Mouse (Mus musculus) forebrain, embryonic 11.5 days (tissue): ENCODE data around the gene Notum. TPM values are rescaled to one million over a fixed set of nuclear protein-coding genes. Genes with fewer than 3 reads are reported as not detected.

ENCODE experiments used
- ATAC-seq: fragments of 200-750 bp; cut with Nextera tagmentation; replicated peaks from 2 replicates; pipeline ENCODE4 v1.8.0; 2017; ENCODE audit warnings: moderate TSS enrichment; ENCODE audit not compliant: low FRiP score
- DNase-seq: peaks from one replicate; pipeline ENCODE4 v3.0.0-alpha.2; 2017; ENCODE audit warnings: low spot score
- H3K27ac ChIP-seq: fragments of 300-500 bp; sonication (generic); 2 replicates; pipeline ENCODE4 v1.5.1; 2014; ENCODE audit warnings: low read depth, low read length
- H3K27me3 ChIP-seq: fragments of 300-500 bp; sonication (generic); 2 replicates; pipeline ENCODE4 v1.6.1; 2014; ENCODE audit warnings: mild to moderate bottlenecking, low read length, mixed read lengths; ENCODE audit not compliant: control insufficient read depth, insufficient read depth
- H3K36me3 ChIP-seq: fragments of 300-500 bp; sonication (generic); 2 replicates; pipeline ENCODE4 v1.6.1; 2014; ENCODE audit warnings: mild to moderate bottlenecking, low read length, moderate library complexity, mixed read lengths; ENCODE audit not compliant: control insufficient read depth, insufficient read depth
- H3K4me1 ChIP-seq: fragments of 300-500 bp; sonication (generic); replicated peaks from 2 replicates; pipeline ENCODE4 v1.6.1; 2014; ENCODE audit warnings: low read length, mixed read lengths; ENCODE audit not compliant: control insufficient read depth, insufficient read depth
- H3K4me2 ChIP-seq: fragments of 300-500 bp; sonication (generic); 2 replicates; pipeline ENCODE4 v1.6.1; 2014; ENCODE audit warnings: low read depth, mild to moderate bottlenecking, low read length, moderate library complexity, mixed read lengths; ENCODE audit not compliant: severe bottlenecking
- H3K4me3 ChIP-seq: fragments of 300-500 bp; sonication (generic); 2 replicates; pipeline ENCODE4 v1.5.1; 2014; ENCODE audit warnings: low read depth, low read length
- H3K9ac ChIP-seq: fragments of 300-500 bp; sonication (generic); 2 replicates; pipeline ENCODE4 v1.6.1; 2014; ENCODE audit warnings: low read length
- H3K9me3 ChIP-seq: fragments of 300-500 bp; sonication (generic); 2 replicates; pipeline ENCODE4 v1.6.1; 2016; ENCODE audit warnings: low read length, mixed read lengths; ENCODE audit not compliant: control insufficient read depth
- WGBS: fragments of 180-500 bp; shearing (Covaris S2); extraction: QIAGEN DNeasy Blood & Tissue Kit; methylation state at CpG from one replicate; pipeline ENCODE4 v1.1.7; 2014; 5-methylcytosine and 5-hydroxymethylcytosine counted together
- polyA plus RNA-seq: library from polyadenylated mRNA; unstranded; fragments of >200 nt; fragmentation: Nextera tagmentation; extraction: Ambion mirVana; gene quantifications from 2 replicates; pipeline ENCODE4 v1.2.1, GENCODE M21; 2014

The Notum gene
- polyA plus RNA-seq, 1 experiment from 2014 or later, result 0.61 TPM

DNA sequence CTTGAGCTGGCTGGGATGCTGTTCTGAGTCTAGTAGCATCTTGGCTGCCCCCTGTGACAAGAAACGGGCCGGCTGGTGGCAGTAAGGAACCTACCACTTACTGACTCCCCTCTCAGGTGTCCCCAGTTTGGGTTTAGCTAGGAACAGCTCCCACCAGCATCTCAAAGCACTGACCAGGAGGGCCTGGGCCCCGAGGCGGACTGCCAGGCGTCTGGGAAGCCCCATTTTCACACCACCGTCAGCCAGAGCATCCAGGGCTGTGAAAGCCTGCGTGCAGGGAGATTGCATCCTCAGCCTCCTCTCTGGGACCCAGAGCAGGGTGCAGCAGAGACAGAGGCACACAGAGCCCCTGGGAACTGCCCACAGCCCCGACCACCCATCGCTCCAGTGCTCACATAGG lies 19.7 kb downstream of the Notum start:
- DNase-seq (no peak), ATAC-seq (no peak)
- Histone ChIP-seq H3K4me2 (no peak overlapping the region), H3K9ac (no peak overlapping the region), H3K4me1 (peaks cover 10% of the 10 kb centered on the region; the same call in 1 of the 2 replicates), H3K9me3 (no peaks in the 10 kb centered on the region), H3K4me3 (no peak overlapping the region), H3K27ac (no peak overlapping the region), H3K27me3 (no peaks in the 10 kb centered on the region), H3K36me3 (no peaks in the 10 kb centered on the region)
- WGBS, result 71% methylated on average over 9 of the region's 9 CpGs

DNA sequence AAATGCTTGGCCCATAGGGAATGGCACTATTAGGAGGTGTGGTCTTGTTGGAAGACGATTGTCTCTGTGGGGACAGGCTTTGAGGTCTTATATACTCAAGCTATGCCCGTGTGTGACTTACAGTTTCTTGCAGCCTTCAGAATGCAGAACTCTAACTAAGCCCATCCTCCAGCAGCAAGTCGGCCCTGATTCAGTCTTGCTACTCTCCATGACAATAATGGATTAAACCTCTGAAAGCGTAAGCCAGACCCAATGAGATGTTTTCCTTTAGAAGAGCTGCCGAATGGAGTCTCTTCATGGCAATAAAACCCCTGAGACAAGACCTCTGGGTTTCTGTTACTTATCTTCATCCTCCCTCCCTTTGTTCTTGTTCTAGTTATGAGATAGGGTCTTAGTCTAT lies 26.2 kb downstream of the Notum start:
- Histone ChIP-seq H3K9ac (no peak overlapping the region), H3K36me3 (no peaks in the 10 kb centered on the region), H3K27ac (no peak overlapping the region), H3K4me3 (no peak overlapping the region), H3K27me3 (no peaks in the 10 kb centered on the region; the same call in 1 of the 2 replicates), H3K4me1 (peaks cover 20% of the 10 kb centered on the region), H3K4me2 (no peak overlapping the region), H3K9me3 (no peaks in the 10 kb centered on the region)
- no peak for ATAC-seq
- 83% methylated on average over 5 of the region's 5 CpGs for WGBS
- no peak for DNase-seq

- H3K36me3 ChIP-seq, result peaks cover 5% of the 10 kb centered on the region; the same call in 1 of the 2 replicates
- peak within 1 kb of the TSS; percentile 96 for H3K4me3 ChIP-seq
- WGBS, result 10% methylated on average over 58 of the region's 58 CpGs
- peak; percentile 95 for ATAC-seq
- DNase-seq, result peak; percentile 98
- no peaks in the 10 kb centered on the region for H3K9me3 ChIP-seq
- peak within 1 kb of the TSS; percentile 88 for H3K9ac ChIP-seq
- peaks cover 22% of the 10 kb centered on the region for H3K4me1 ChIP-seq
- peak within 1 kb of the TSS; percentile 93 for H3K4me2 ChIP-seq
- peak within 1 kb of the TSS; percentile 62 for H3K27ac ChIP-seq
- no peaks in the 10 kb centered on the region; the same call in 1 of the 2 replicates for H3K27me3 ChIP-seq
Observed at GRCm38 (mm10) chr11:120633520-120634343, 27.2 kb downstream of the Notum start, which contains the start of gene Mafg. TSS of gene Mafg (minus strand) at chr11:120633600.

- Histone ChIP-seq H3K27me3 (no peaks in the 10 kb centered on the region; the same call in 1 of the 2 replicates), H3K36me3 (peaks cover 5% of the 10 kb centered on the region; the same call in 1 of the 2 replicates), H3K9me3 (no peaks in the 10 kb centered on the region), H3K4me1 (peaks cover 22% of the 10 kb centered on the region), H3K9ac (peak overlapping the region; percentile 88), H3K4me3 (peak overlapping the region; percentile 96), H3K4me2 (peak overlapping the region; percentile 93), H3K27ac (peak overlapping the region; percentile 62)
- under 1% methylated on average over 96 of the region's 116 CpGs for whole genome bisulfite sequencing
- ATAC-seq, result peak; percentile 88
- DNase-seq, result peak; percentile 82
Observed at GRCm38 (mm10) chr11:120632559-120633519, 28.1 kb downstream of the Notum start.

DNA sequence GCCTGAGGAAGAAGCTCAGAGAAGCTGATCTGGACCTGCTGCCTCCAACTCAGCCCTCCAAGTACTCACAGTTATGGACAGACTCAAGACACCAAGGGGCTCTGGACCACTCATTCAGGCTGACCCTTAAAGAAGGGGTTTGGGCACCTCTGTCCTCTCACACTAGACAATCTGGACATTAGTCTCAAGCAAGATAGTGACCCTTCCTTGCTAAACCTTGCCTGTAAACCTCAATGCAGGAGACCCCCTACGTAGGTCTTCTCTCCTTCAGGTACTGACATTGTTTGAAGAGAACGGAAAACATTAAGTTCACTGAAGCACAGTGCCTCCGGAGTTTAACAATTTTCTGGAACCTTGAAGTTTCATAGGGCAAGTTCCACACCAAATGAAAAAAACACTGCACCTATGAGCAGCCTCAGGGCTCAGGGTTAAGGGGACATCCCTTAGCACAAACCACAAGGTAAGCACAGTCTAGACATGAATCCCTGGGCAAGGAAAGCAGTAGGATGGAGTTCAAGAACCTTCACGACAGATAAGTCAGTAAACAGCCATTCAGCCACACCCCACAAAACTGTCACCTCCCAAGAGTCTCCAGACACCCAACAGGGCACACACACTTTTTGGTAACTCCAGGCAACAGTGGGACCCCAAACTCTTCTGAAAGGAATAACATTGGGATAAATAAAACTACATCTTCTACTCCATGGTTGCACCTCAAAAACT lies 29.1 kb downstream of the Notum start:
- Histone ChIP-seq H3K4me2 (peak overlapping the region; percentile 93), H3K36me3 (peaks cover 5% of the 10 kb centered on the region; the same call in 1 of the 2 replicates), H3K9me3 (no peaks in the 10 kb centered on the region), H3K4me1 (peaks cover 22% of the 10 kb centered on the region), H3K27me3 (no peaks in the 10 kb centered on the region; the same call in 1 of the 2 replicates), H3K27ac (0 out of 2 replicates have a peak overlapping the region, but pooled peaks have one; percentile 62), H3K4me3 (peak overlapping the region; percentile 96), H3K9ac (peak overlapping the region; percentile 88)
- ATAC-seq, result no peak
- 68% methylated on average over 4 of the region's 4 CpGs for WGBS
- no peak for DNase-seq

DNA sequence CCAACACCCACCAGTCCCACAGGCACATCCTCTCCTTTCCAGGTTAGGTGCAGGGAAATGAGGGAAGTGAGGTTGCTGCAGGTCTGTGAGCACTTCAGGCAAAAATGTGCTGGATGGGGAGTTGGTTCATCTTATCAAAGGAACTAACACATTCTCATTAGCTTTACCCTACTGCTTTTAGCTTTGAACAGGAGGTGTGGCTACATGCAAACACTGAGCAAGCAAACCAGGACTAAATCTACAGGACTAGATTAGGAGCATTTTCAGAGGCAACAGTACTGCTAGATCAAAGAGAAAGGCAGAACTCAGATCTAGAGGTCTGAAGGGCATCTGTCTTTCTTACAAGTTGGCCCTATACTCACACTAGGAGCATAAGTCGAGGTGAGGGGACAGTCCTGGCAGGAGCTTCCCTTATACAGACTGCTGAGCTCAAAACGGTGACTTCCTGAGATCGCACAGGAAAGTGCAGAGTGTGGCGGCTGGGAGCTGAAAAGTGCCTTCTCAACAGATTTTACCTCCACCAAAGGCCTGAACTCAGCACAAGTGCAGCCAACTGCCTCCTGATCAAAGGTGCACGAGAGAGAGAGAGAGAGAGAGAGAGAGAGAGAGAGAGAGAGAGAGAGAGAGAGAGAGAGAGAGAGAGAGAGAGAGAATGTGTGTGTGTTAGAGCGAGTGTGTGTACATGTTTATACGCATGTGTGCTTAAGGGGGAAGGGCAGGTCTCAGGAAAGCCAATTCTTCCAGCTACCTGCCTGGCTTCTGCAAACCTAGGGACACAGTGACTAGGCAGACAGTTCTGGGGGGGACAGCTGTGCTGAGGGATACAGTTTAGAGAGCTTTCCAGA lies 29.9 kb downstream of the Notum start:
- DNase-seq (no peak), ATAC-seq (no peak)
- peaks cover 22% of the 10 kb centered on the region for H3K4me1 ChIP-seq
- WGBS, result 48% methylated on average over 7 of the region's 7 CpGs
- H3K27ac ChIP-seq, result peak overlapping the region; percentile 4; the same call in 1 of the 2 replicates
- peak overlapping the region; percentile 29; the same call in 1 of the 2 replicates for H3K9ac ChIP-seq
- no peaks in the 10 kb centered on the region for H3K9me3 ChIP-seq
- no peak overlapping the region for H3K4me3 ChIP-seq
- H3K36me3 ChIP-seq, result peaks cover 5% of the 10 kb centered on the region; the same call in 1 of the 2 replicates
- peak overlapping the region; percentile 93; the same call in 1 of the 2 replicates for H3K4me2 ChIP-seq
- H3K27me3 ChIP-seq, result no peaks in the 10 kb centered on the region; the same call in 1 of the 2 replicates

- Histone ChIP-seq H3K9me3 (no peaks in the 10 kb centered on the region), H3K27me3 (no peaks in the 10 kb centered on the region; the same call in 1 of the 2 replicates), H3K27ac (peak overlapping the region; percentile 4; the same call in 1 of the 2 replicates), H3K4me2 (no peak overlapping the region), H3K4me1 (peaks cover 22% of the 10 kb centered on the region), H3K9ac (peak overlapping the region; percentile 29; the same call in 1 of the 2 replicates), H3K4me3 (no peak overlapping the region), H3K36me3 (peaks cover 5% of the 10 kb centered on the region; the same call in 1 of the 2 replicates)
- DNase-seq (peak; percentile 50), ATAC-seq (no peak)
- 29% methylated on average over 5 of the region's 5 CpGs for WGBS
Observed at GRCm38 (mm10) chr11:120630401-120630871, 30.5 kb downstream of the Notum start.
